Mouse (Mus musculus) liver, embryonic 14.5 days (tissue): ENCODE measurements at regions not wholly inside any gene's neighbourhood (a gene's known extent, or its start where the extent isn't known, plus 50 kb on each side); places are given as distances from the start of the nearest gene placed in this dataset.

Experiments
- ATAC-seq: fragments of 200-750 bp; cut with Nextera tagmentation; 2 replicates; pipeline ENCODE4 v1.8.0; 2017; ENCODE audit warnings: moderate number of reproducible peaks, mild to moderate bottlenecking, moderate library complexity; ENCODE audit not compliant: insufficient read depth
- DNase-seq, 3 experiments: peaks; one replicate each; pipeline ENCODE4 v3.0.0-alpha.2; 2012 to 2013; ENCODE audit warnings: low read depth in 3 of 3, low spot score in 3 of 3
- H3K27ac ChIP-seq: fragments of 300-500 bp; sonication (generic); 2 replicates; pipeline ENCODE4 v1.5.1; 2014; ENCODE audit warnings: moderate library complexity, mild to moderate bottlenecking, control low read depth, inconsistent platforms
- H3K27me3 ChIP-seq: fragments of 300-500 bp; sonication (generic); 2 replicates; pipeline ENCODE4 v1.6.1; 2014; ENCODE audit warnings: mild to moderate bottlenecking, low read length, moderate library complexity; ENCODE audit not compliant: control insufficient read depth, insufficient read depth
- H3K36me3 ChIP-seq: fragments of 300-500 bp; sonication (generic); replicated peaks from 2 replicates; pipeline ENCODE4 v1.6.1; 2014; ENCODE audit warnings: low read depth; ENCODE audit not compliant: control insufficient read depth, insufficient read depth
- H3K4me1 ChIP-seq, 2 experiments: fragments of 200-500 bp in 1 of 2; fragments of 300-500 bp in 1 of 2; sonication (generic) in 1 of 2; replicated peaks; 2 replicates each; pipeline ENCODE4 v1.6.1; 2012 to 2014; ENCODE audit warnings: antibody characterized with exemption in 1 of 2, inconsistent platforms in 1 of 2, low read length in 1 of 2; ENCODE audit not compliant: control insufficient read depth in 2 of 2, insufficient read depth in 2 of 2
- H3K4me2 ChIP-seq: fragments of 300-500 bp; sonication (generic); 2 replicates; pipeline ENCODE4 v1.6.1; 2014; ENCODE audit warnings: low read depth, mild to moderate bottlenecking, control low read depth, moderate library complexity
- H3K4me3 ChIP-seq, 2 experiments: fragments of 200-500 bp in 1 of 2; fragments of 300-500 bp in 1 of 2; sonication (generic) in 1 of 2; 2 replicates each; pipeline ENCODE4 v1.5.1; 2012 to 2014; ENCODE audit warnings: low read depth in 2 of 2, low read length in 2 of 2, mild to moderate bottlenecking in 2 of 2, control low read depth in 1 of 2, inconsistent platforms in 1 of 2, moderate library complexity in 1 of 2; ENCODE audit not compliant: insufficient read depth in 1 of 2
- H3K9ac ChIP-seq: fragments of 300-500 bp; sonication (generic); replicated peaks from 2 replicates; pipeline ENCODE4 v1.6.1; 2014; ENCODE audit warnings: mild to moderate bottlenecking, control low read depth, moderate library complexity
- H3K9me3 ChIP-seq: fragments of 300-500 bp; sonication (generic); 2 replicates; pipeline ENCODE4 v1.6.1; 2016; ENCODE audit warnings: low read length, mixed read lengths; ENCODE audit not compliant: control insufficient read depth
- CTCF ChIP-seq: IDR thresholded peaks from 2 replicates; pipeline ENCODE4 v1.5.1; 2016; ENCODE audit warnings: antibody characterized with exemption, low read depth, control low read depth
- EP300 ChIP-seq: IDR thresholded peaks from 2 replicates; pipeline ENCODE4 v1.6.1; 2016; ENCODE audit warnings: antibody characterized with exemption, low read depth
- WGBS: fragments of 180-500 bp; shearing (Covaris S2); extraction: QIAGEN DNeasy Blood & Tissue Kit; methylation state at CpG from one replicate; pipeline ENCODE4 v1.1.7; 2014; ENCODE audit not compliant: insufficient replicate concordance; 5-methylcytosine and 5-hydroxymethylcytosine counted together

DNA sequence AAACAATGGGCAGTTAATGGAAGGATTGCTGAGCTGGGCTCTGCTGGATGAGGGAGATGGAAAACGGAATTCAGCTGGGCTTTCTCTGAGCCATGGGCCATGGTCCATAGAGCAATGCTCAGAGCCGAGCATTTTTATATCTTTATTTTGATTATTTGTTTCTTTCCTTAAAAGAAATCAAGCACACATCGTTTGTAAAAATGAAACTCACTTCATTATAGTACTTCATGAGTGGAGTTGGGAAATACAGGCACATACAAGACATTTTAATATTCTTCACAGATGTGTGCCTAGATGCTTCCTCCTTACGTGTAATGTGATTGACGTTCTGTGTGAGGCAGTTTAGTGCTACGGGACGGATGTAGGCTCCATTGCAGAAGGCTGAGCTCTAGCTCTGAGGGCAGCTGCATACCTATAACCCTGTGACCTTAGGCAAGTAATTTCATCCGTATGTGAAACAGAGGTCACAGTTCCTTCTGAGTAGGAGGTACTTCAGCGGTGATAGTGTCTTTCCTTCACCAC lies 172.6 kb upstream of the Nr2f2 start:
- Histone ChIP-seq H3K27me3 (no peaks in the 10 kb centered on the region), H3K9ac (no peak overlapping the region), H3K4me1 (no peaks in the 10 kb centered on the region; a peak in 1 of 4 replicates), H3K4me3 (no peak overlapping the region), H3K36me3 (no peaks in the 10 kb centered on the region), H3K4me2 (no peak overlapping the region), H3K27ac (no peak overlapping the region), H3K9me3 (no peaks in the 10 kb centered on the region)
- no peak for ATAC-seq
- DNase-seq = no peak
- whole genome bisulfite sequencing = 63% methylated on average over 9 of the region's 9 CpGs
- no peak for TF ChIP-seq EP300
- no peak for TF ChIP-seq CTCF

DNA sequence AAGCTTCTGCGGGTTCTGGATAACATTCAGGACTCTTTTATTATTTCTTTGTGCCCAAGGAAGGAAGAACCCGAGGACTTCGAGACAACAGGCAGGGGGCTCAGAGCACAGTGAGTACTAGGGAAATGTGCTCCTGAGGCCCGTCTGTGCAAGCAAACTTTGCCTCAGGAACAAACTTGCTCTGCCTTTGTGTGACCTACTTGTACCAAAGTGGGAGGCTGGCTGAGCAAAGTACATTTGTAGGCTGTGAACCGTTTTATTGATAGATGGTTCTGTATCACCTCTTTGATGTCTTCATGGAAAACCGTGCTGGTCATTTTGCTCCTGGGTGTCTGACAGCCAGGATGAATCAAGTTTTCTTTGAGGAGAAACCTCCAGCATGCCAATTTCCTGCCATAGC lies 169.5 kb upstream of the Nr2f2 start:
- H3K9ac ChIP-seq = no peak overlapping the region
- H3K4me3 ChIP-seq = no peak overlapping the region
- H3K4me1 ChIP-seq = no peaks in the 10 kb centered on the region
- ATAC-seq (no peak), DNase-seq (no peak)
- no peaks in the 10 kb centered on the region for H3K27me3 ChIP-seq
- no peak overlapping the region for H3K4me2 ChIP-seq
- WGBS = 40% methylated on average over 6 of the region's 6 CpGs
- no peak overlapping the region for H3K27ac ChIP-seq
- TF ChIP-seq CTCF (no peak), EP300 (no peak)
- no peaks in the 10 kb centered on the region for H3K9me3 ChIP-seq
- no peaks in the 10 kb centered on the region for H3K36me3 ChIP-seq

DNA sequence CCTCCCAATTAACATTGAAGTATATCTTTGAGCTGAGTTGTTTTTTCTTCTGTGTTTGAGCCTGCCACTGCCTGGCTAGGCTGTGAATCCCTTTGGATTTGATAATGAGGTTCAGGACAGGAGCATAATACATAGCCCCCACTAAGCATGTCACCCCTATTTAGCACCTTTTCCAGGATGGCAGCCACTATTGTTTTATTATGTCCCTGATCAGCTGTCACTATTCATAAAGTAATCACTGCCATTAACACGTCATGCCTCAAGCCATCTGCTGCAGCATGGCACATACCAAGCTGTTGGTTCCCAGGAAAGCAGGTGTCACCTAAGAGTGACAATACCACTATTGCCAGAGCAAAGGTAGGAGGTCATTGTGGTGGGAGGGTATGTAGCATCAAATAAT lies 167.0 kb upstream of the Nr2f2 start:
- 65% methylated on average over 1 of the region's 1 CpGs for WGBS
- no peak overlapping the region for H3K4me3 ChIP-seq
- DNase-seq (no peak), ATAC-seq (no peak)
- H3K36me3 ChIP-seq = no peaks in the 10 kb centered on the region
- no peaks in the 10 kb centered on the region for H3K4me1 ChIP-seq
- no peak overlapping the region for H3K4me2 ChIP-seq
- H3K27ac ChIP-seq = no peak overlapping the region
- TF ChIP-seq CTCF (no peak), EP300 (no peak)
- no peaks in the 10 kb centered on the region for H3K27me3 ChIP-seq
- H3K9me3 ChIP-seq = no peaks in the 10 kb centered on the region
- H3K9ac ChIP-seq = no peak overlapping the region

DNA sequence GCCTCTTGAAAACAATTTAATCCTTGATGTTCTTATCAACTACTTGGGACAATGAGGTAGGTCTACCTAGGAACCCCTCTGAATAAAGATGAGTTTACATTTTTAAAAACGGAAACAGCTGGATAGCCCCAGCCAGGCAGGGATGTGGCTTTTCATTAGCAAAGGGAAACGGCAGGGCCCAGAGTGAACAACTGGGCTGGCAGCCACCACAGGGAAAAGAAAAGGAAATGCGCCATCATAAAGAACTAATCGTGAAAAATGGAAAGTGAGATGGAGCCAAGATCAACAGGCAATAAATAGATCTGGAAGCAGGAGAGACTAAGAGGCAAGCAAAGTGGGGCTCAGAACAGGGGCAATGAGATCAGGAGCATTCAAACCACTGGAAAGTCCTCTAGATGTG lies 161.4 kb upstream of the Nr2f2 start:
- Histone ChIP-seq H3K4me2 (no peak overlapping the region), H3K9ac (no peak overlapping the region), H3K4me1 (no peaks in the 10 kb centered on the region), H3K36me3 (no peaks in the 10 kb centered on the region), H3K27ac (no peak overlapping the region), H3K9me3 (no peaks in the 10 kb centered on the region), H3K4me3 (no peak overlapping the region), H3K27me3 (no peaks in the 10 kb centered on the region)
- ATAC-seq (no peak), DNase-seq (no peak)
- 57% methylated on average over 4 of the region's 4 CpGs for WGBS
- TF ChIP-seq EP300 = no peak
- no peak for TF ChIP-seq CTCF

DNA sequence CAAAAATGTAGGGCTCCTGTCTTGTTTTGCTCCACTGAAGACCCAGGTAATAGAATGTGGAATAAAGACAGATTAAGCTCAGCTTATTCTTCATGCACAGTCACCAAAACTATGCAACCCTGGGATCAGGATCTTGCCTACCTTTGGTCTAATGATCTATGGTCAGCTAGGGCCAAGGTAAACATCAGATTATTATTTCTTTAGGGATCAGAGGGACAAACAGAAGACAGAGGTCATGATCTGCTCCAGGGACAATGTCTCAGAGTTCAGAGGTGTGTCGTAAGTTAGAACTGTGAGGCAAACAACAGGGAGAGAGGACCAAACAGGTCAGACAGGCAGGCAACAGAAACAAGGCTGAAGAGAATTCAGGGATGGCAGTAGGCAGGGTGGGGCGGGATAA lies 158.8 kb upstream of the Nr2f2 start:
- TF ChIP-seq EP300 (no peak), CTCF (no peak)
- Histone ChIP-seq H3K36me3 (no peaks in the 10 kb centered on the region), H3K9me3 (no peaks in the 10 kb centered on the region), H3K4me2 (no peak overlapping the region), H3K4me1 (no peaks in the 10 kb centered on the region), H3K9ac (no peak overlapping the region), H3K4me3 (no peak overlapping the region), H3K27ac (no peak overlapping the region), H3K27me3 (no peaks in the 10 kb centered on the region)
- WGBS = 69% methylated on average over 2 of the region's 2 CpGs
- ATAC-seq (no peak), DNase-seq (no peak)

DNA sequence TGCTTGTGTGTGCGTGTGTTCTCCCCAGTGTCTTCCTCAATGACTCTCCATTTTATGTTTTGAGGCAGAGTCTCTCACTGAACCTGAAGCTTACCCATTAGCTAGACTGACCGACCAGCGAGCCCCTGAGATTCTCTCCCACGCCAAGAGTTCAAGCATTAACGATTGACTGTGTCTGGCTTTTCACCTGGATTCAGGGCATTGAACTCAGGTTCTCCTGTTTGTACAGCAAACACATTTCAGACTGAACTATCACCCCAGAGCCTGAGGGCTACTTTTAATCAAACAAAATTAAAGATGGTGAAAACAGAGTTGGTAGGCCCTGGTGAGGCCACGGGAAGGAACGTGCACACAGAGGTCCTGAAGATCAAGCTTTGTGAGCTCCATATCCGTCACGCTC lies 158.2 kb upstream of the Nr2f2 start:
- ATAC-seq (no peak), DNase-seq (no peak)
- Histone ChIP-seq H3K9me3 (no peaks in the 10 kb centered on the region), H3K4me3 (no peak overlapping the region), H3K27ac (no peak overlapping the region), H3K4me1 (no peaks in the 10 kb centered on the region), H3K9ac (no peak overlapping the region), H3K36me3 (no peaks in the 10 kb centered on the region), H3K27me3 (no peaks in the 10 kb centered on the region), H3K4me2 (no peak overlapping the region)
- 56% methylated on average over 9 of the region's 9 CpGs for WGBS
- no peak for TF ChIP-seq EP300
- TF ChIP-seq CTCF = no peak
